Mouse (Mus musculus) hindbrain, embryonic 16.5 days (tissue): ENCODE measurements around the gene Ntn1. TPM values are rescaled to one million over a fixed set of nuclear protein-coding genes. Genes with fewer than 3 reads are reported as not detected.

Experiments used
- ATAC-seq: fragments of 200-750 bp; cut with Nextera tagmentation; 2 replicates; pipeline ENCODE4 v1.8.0; 2017; ENCODE audit warnings: moderate TSS enrichment, moderate library complexity
- H3K27ac ChIP-seq: fragments of 300-500 bp; sonication (generic); 2 replicates; pipeline ENCODE4 v1.5.1; 2014; ENCODE audit warnings: low read depth, mild to moderate bottlenecking, control low read depth, low read length, moderate library complexity
- H3K27me3 ChIP-seq: fragments of 300-500 bp; sonication (generic); replicated peaks from 2 replicates; pipeline ENCODE4 v1.6.1; 2014; ENCODE audit warnings: low read length; ENCODE audit not compliant: control insufficient read depth, insufficient read depth
- H3K36me3 ChIP-seq: fragments of 300-500 bp; sonication (generic); 2 replicates; pipeline ENCODE4 v1.6.1; 2014; ENCODE audit warnings: mild to moderate bottlenecking, low read length, moderate library complexity, mixed read lengths; ENCODE audit not compliant: control insufficient read depth, insufficient read depth
- H3K4me1 ChIP-seq: fragments of 300-500 bp; sonication (generic); 2 replicates; pipeline ENCODE4 v1.6.1; 2014; ENCODE audit warnings: low read depth, low read length; ENCODE audit not compliant: control insufficient read depth, insufficient read depth
- H3K4me2 ChIP-seq: fragments of 300-500 bp; sonication (generic); 2 replicates; pipeline ENCODE4 v1.6.1; 2014; ENCODE audit warnings: mild to moderate bottlenecking, low read length, control low read depth, moderate library complexity
- H3K4me3 ChIP-seq: fragments of 300-500 bp; sonication (generic); 2 replicates; pipeline ENCODE4 v1.5.1; 2014; ENCODE audit warnings: mild to moderate bottlenecking, low read length, control low read depth, moderate library complexity
- H3K9ac ChIP-seq: fragments of 300-500 bp; sonication (generic); 2 replicates; pipeline ENCODE4 v1.6.1; 2014; ENCODE audit warnings: low read depth, mild to moderate bottlenecking, control low read depth, low read length, moderate library complexity
- H3K9me3 ChIP-seq: fragments of 300-500 bp; sonication (generic); 2 replicates; pipeline ENCODE4 v1.6.1; 2014; ENCODE audit warnings: mild to moderate bottlenecking, low read length, moderate library complexity; ENCODE audit not compliant: control insufficient read depth
- WGBS: fragments of 180-500 bp; shearing (Covaris S2); extraction: QIAGEN DNeasy Blood & Tissue Kit; methylation state at CpG from one replicate; pipeline ENCODE4 v1.1.7; 2014; 5-methylcytosine and 5-hydroxymethylcytosine counted together
- polyA plus RNA-seq: library from polyadenylated mRNA; unstranded; fragments of >200 nt; fragmentation: Nextera tagmentation; extraction: Ambion mirVana; gene quantifications from 2 replicates; pipeline ENCODE4 v1.2.1, GENCODE M21; 2015

Gene Ntn1
- polyA plus RNA-seq, 1 experiment from 2014 or later, result 13.3 TPM

- Histone ChIP-seq H3K9ac (no peak overlapping the region), H3K4me3 (no peak overlapping the region), H3K36me3 (no peaks in the 10 kb centered on the region), H3K27me3 (no peaks in the 10 kb centered on the region), H3K4me1 (peaks cover 18% of the 10 kb centered on the region), H3K27ac (no peak overlapping the region), H3K4me2 (no peak overlapping the region), H3K9me3 (no peaks in the 10 kb centered on the region)
- ATAC-seq, result no peak
- 53% methylated on average over 10 of the region's 10 CpGs for WGBS
These were observed 201.9 kb downstream of the Ntn1 start for GRCm38 (mm10) chr11:68198696-68199095.

GRCm38 (mm10) chr11:68197471-68197870 is 203.2 kb downstream of the Ntn1 start:
- Histone ChIP-seq H3K36me3 (no peaks in the 10 kb centered on the region), H3K4me1 (peaks cover 18% of the 10 kb centered on the region), H3K9ac (no peak overlapping the region), H3K27me3 (no peaks in the 10 kb centered on the region), H3K4me2 (no peak overlapping the region), H3K4me3 (no peak overlapping the region), H3K27ac (no peak overlapping the region), H3K9me3 (no peaks in the 10 kb centered on the region)
- WGBS, result 93% methylated on average over 11 of the region's 11 CpGs
- ATAC-seq, result no peak

- Histone ChIP-seq H3K4me1 (peaks cover 18% of the 10 kb centered on the region), H3K36me3 (no peaks in the 10 kb centered on the region), H3K27ac (no peak overlapping the region), H3K9ac (no peak overlapping the region), H3K4me3 (no peak overlapping the region), H3K4me2 (no peak overlapping the region), H3K27me3 (no peaks in the 10 kb centered on the region), H3K9me3 (no peaks in the 10 kb centered on the region)
- ATAC-seq, result peak; percentile 52; the same call in 1 of the 2 replicates
- WGBS, result 52% methylated on average over 6 of the region's 6 CpGs
These were observed 204.1 kb downstream of the Ntn1 start for GRCm38 (mm10) chr11:68196566-68196965.

GRCm38 (mm10) chr11:68195693-68196176 is 204.9 kb downstream of the Ntn1 start:
- H3K27ac ChIP-seq, result 0 out of 2 replicates have a peak overlapping the region, but pooled peaks have one; percentile 14

GRCm38 (mm10) chr11:68195168-68195567 is 205.5 kb downstream of the Ntn1 start:
- H3K4me3 ChIP-seq, result no peak overlapping the region
- H3K9me3 ChIP-seq, result no peaks in the 10 kb centered on the region
- no peaks in the 10 kb centered on the region for H3K36me3 ChIP-seq
- no peak overlapping the region for H3K27ac ChIP-seq
- ATAC-seq, result no peak
- H3K9ac ChIP-seq, result no peak overlapping the region
- no peak overlapping the region for H3K4me2 ChIP-seq
- H3K4me1 ChIP-seq, result peaks cover 18% of the 10 kb centered on the region
- WGBS, result 63% methylated on average over 6 of the region's 6 CpGs
- H3K27me3 ChIP-seq, result no peaks in the 10 kb centered on the region

More at GRCm38 (mm10) chr11:68195693-68196176, 204.9 kb downstream of the Ntn1 start:
- WGBS, result 62% methylated on average over 10 of the region's 10 CpGs
- H3K27me3 ChIP-seq, result no peaks in the 10 kb centered on the region
- H3K4me2 ChIP-seq, result no peak overlapping the region
- H3K9me3 ChIP-seq, result no peaks in the 10 kb centered on the region
- no peak overlapping the region for H3K9ac ChIP-seq
- peaks cover 18% of the 10 kb centered on the region for H3K4me1 ChIP-seq
- H3K4me3 ChIP-seq, result no peak overlapping the region
- H3K36me3 ChIP-seq, result no peaks in the 10 kb centered on the region
- no peak for ATAC-seq

GRCm38 (mm10) chr11:68190849-68191248 is 209.8 kb downstream of the Ntn1 start:
- Histone ChIP-seq H3K27ac (no peak overlapping the region), H3K4me3 (no peak overlapping the region), H3K36me3 (no peaks in the 10 kb centered on the region), H3K27me3 (no peaks in the 10 kb centered on the region), H3K9me3 (no peaks in the 10 kb centered on the region), H3K4me2 (no peak overlapping the region), H3K4me1 (peaks cover 8% of the 10 kb centered on the region), H3K9ac (no peak overlapping the region)
- 89% methylated on average over 5 of the region's 5 CpGs for WGBS
- ATAC-seq, result no peak

GRCm38 (mm10) chr11:68188695-68189201 is 211.9 kb downstream of the Ntn1 start:
- Histone ChIP-seq H3K4me1 (no peaks in the 10 kb centered on the region; the same call in 1 of the 2 replicates), H3K27ac (no peak overlapping the region), H3K9me3 (no peaks in the 10 kb centered on the region), H3K36me3 (no peaks in the 10 kb centered on the region), H3K9ac (no peak overlapping the region), H3K27me3 (no peaks in the 10 kb centered on the region), H3K4me2 (no peak overlapping the region), H3K4me3 (no peak overlapping the region)
- WGBS, result 70% methylated on average over 12 of the region's 12 CpGs
- no peak for ATAC-seq

- Histone ChIP-seq H3K4me3 (no peak overlapping the region), H3K27ac (no peak overlapping the region), H3K4me2 (no peak overlapping the region), H3K9me3 (no peaks in the 10 kb centered on the region), H3K27me3 (no peaks in the 10 kb centered on the region), H3K9ac (no peak overlapping the region), H3K4me1 (no peaks in the 10 kb centered on the region; the same call in 1 of the 2 replicates), H3K36me3 (no peaks in the 10 kb centered on the region)
- 68% methylated on average over 8 of the region's 8 CpGs for WGBS
- ATAC-seq, result no peak
These were observed 213.4 kb downstream of the Ntn1 start for GRCm38 (mm10) chr11:68187242-68187641.

- H3K4me2 ChIP-seq, result no peak overlapping the region
- H3K9me3 ChIP-seq, result no peaks in the 10 kb centered on the region
- H3K4me1 ChIP-seq, result no peaks in the 10 kb centered on the region; the same call in 1 of the 2 replicates
- H3K27ac ChIP-seq, result no peak overlapping the region
- WGBS, result 93% methylated on average over 3 of the region's 3 CpGs
- no peak overlapping the region for H3K9ac ChIP-seq
- H3K27me3 ChIP-seq, result no peaks in the 10 kb centered on the region
- H3K36me3 ChIP-seq, result no peaks in the 10 kb centered on the region
- H3K4me3 ChIP-seq, result no peak overlapping the region
- ATAC-seq, result no peak
These were observed 215.0 kb downstream of the Ntn1 start for GRCm38 (mm10) chr11:68185647-68186046.
